Mouse (Mus musculus): ENCODE measurements around the gene Olfr652. TPM values are rescaled to one million over a fixed set of nuclear protein-coding genes. Genes with fewer than 3 reads are reported as not detected.
A peak's percentile ranks its signal among the peaks of the same experiment; 100 is the strongest.

The Olfr652 gene
- total RNA-seq (2021), result not detected
- long read RNA-seq, experiment 1, result 0 reads
- long read RNA-seq, experiment 2, result 0 reads

DNA sequence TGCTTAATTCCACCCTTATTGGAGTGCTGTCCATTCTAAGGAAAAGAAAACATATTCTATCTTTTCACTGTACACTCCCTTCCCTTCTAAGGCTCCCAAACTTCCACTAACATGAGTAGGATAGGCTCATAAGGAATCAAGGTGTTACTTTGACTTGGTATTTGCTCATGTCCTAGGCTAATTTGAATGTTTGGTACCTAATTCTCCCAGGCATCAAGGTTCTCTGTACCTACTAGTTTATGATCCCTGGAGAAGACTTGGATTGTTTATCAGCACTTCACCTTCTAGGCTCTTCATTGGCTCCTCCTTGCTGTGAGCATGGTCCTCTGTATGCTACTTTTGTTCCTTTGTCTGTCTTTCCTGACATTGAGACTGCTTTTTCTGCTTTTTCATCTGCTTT, at the start of gene Olfr652:
Gene Olfr652, plus strand, starts transcription at position 301 of the 400 bp plus-strand sequence.
- Histone ChIP-seq H3K27ac (no peak within 1 kb of the TSS), H3K4me3 (no peak within 1 kb of the TSS)
- no peak for DNase-seq (ENCODE audit: low spot score in 2 of 2)
- TF ChIP-seq CTCF (conservative IDR thresholded peaks at IDR 0.05), result no peak

- Histone ChIP-seq H3K4me3 (no peak within 1 kb of the TSS), H3K27ac (no peak within 1 kb of the TSS)
- no peak for TF ChIP-seq CTCF (conservative IDR thresholded peaks at IDR 0.05)
- DNase-seq (ENCODE audit: low spot score in 2 of 2), result no peak
Observed at GRCm38 (mm10) chr7:104549833-104550232, 10.9 kb upstream of the Olfr652 start, which contains the start of gene Olfr651. Olfr651 (plus strand) TSS chr7:104550133.

DNA sequence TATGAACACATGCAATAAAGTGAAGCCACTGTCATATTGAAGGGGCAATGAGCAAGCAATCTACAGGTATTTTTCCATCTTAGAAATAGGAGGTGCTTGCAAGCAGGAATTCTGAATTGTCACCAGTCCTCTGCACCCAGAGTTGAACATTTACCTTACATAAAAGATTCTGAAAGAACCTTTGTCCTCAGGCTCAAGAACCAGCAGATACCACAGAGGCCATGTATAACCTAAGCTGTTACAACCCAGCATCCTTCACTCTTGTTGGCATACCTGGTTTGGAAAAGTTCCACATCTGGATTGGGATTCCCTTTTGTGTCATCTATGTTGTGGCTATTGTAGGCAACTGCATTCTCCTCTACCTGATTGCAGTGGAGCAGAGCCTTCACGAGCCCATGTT, 8.0 kb upstream of the Olfr652 start:
- H3K27ac ChIP-seq, result no peak overlapping the region
- TF ChIP-seq CTCF (conservative IDR thresholded peaks at IDR 0.05), result no peak
- DNase-seq (ENCODE audit: low spot score in 2 of 2), result no peak
- no peak overlapping the region for H3K4me3 ChIP-seq

- Histone ChIP-seq H3K27ac (no peak within 1 kb of the TSS), H3K4me3 (no peak within 1 kb of the TSS)
- no peak for TF ChIP-seq CTCF (conservative IDR thresholded peaks at IDR 0.05)
- DNase-seq (ENCODE audit: low spot score in 2 of 2), result no peak
Observed at GRCm38 (mm10) chr7:104577014-104577413, 16.3 kb downstream of the Olfr652 start, which contains the start of gene Olfr653. Olfr653 (plus strand) TSS chr7:104577314.

DNA sequence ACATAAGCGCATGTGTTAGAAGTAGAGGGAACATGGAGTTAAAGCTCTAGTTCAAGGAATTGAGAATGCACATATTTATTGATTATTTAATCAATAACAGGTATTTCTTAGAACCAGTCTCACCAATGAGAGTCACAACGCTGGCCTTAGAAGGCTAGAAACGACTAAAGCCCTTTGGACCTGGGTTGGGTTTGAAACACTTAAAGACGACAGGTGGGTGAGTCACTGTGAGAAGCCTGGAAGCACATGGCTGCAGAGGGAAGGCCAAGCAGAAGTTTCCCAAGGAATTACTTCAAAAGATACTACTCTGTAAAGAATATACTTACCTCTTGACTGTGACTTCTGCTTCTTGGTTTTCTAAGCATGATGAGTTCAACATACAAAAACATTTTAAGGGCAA, 20.1 kb downstream of the Olfr652 start:
- Histone ChIP-seq H3K27ac (no peak overlapping the region), H3K4me3 (no peak overlapping the region)
- no peak for DNase-seq (ENCODE audit: low spot score in 2 of 2)
- TF ChIP-seq CTCF (conservative IDR thresholded peaks at IDR 0.05), result no peak

DNA sequence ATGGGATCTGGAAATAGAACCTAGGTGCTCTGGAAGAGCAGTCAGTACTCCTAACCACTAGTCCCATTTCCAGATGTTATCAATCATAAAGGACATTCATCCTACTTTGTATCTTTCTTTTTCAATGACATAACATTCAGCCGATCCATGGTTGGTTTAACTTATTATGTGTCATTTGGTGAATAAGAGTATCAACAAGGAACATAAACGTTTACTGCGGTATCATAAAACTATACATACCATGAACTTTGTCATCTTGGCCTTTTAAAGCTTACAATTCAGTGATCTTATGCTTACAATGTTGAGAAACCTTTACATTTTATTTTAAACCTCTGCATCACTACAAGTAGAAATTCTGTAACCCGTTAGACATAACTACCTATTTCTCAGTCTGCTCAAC, 20.7 kb downstream of the Olfr652 start:
- no peak overlapping the region for H3K27ac ChIP-seq

GRCm38 (mm10) chr7:104586725-104587124, 26.0 kb downstream of the Olfr652 start, which contains the start of gene Olfr654:
Olfr654 (plus strand) TSS chr7:104587025.
- TF ChIP-seq CTCF (conservative IDR thresholded peaks at IDR 0.05), result no peak
- Histone ChIP-seq H3K4me3 (no peak within 1 kb of the TSS), H3K27ac (no peak within 1 kb of the TSS)
- DNase-seq (ENCODE audit: low spot score in 2 of 2), result no peak

More for the DNA sequence above, 20.7 kb downstream of the Olfr652 start:
- no peak for DNase-seq (ENCODE audit: low spot score in 2 of 2)
- TF ChIP-seq CTCF (conservative IDR thresholded peaks at IDR 0.05), result no peak
- no peak overlapping the region for H3K4me3 ChIP-seq

DNA sequence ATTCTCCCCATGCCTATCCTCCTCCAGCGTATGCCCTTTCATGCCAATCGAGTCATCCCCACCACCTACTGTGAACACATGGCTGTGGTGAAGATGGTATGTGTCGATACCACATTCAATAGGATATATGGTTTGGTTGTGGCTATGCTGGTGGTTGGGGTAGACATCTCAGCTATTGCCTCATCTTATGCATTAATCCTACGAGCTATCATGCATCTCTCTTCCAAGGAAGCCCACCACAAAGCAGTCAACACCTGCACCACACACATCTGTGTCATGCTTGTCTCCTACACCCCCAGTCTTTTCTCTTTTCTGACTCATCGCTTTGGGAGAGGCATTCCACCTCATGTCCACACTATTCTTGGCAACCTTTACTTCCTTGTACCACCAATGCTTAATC, 27.6 kb downstream of the Olfr652 start:
- Histone ChIP-seq H3K27ac (no peak overlapping the region), H3K4me3 (no peak overlapping the region)
- TF ChIP-seq CTCF (conservative IDR thresholded peaks at IDR 0.05), result no peak
- DNase-seq (ENCODE audit: low spot score in 2 of 2), result no peak

DNA sequence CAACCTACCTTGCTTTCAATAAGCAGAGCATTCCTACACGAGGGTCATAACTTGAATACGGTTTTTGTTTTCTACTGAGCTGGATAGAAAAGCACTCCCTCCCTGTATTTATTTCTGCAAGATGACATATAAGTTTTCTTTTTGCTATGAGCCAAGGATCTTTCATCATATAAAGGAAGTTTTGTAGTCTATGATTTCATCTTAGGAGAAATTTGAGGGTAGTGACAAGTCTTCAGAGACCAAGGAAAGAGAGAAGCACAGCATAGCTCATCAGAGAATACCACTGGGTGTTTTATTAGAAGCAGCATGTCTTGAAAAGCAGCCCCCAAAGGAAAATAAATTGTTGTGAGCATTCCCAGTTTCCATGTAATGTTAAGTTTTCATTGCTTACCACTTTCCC, 41.0 kb downstream of the Olfr652 start, which contains the start of gene Olfr655:
Gene Olfr655, minus strand, starts transcription at position 101 of the 400 bp plus-strand sequence.
- H3K4me3 ChIP-seq, result no peak within 1 kb of the TSS
- TF ChIP-seq CTCF (conservative IDR thresholded peaks at IDR 0.05), result no peak
- no peak for DNase-seq (ENCODE audit: low spot score in 2 of 2)
- H3K27ac ChIP-seq, result no peak within 1 kb of the TSS

DNA sequence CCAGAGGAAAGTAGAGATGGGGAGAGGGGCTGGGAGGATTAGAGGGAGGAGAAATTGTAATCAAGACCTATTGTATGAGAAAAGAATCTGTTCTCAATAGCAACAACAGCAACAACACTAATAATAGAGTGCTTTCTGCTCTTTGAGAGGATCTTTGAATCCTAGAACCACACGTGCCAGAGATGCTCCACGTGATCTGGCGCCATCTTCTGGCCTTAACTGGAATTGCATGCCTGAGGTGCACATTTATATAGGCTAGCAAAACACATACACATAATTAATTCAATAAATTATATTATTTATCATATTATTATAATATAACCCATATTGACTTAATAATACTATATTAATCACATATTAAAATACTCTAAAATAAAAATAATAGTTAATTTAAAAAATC, 42.5 kb downstream of the Olfr652 start:
- Histone ChIP-seq H3K27ac (no peak overlapping the region), H3K4me3 (no peak overlapping the region)
- DNase-seq (ENCODE audit: low spot score in 2 of 2), result no peak
- peak; percentile 65 for TF ChIP-seq CTCF (conservative IDR thresholded peaks at IDR 0.05)

DNA sequence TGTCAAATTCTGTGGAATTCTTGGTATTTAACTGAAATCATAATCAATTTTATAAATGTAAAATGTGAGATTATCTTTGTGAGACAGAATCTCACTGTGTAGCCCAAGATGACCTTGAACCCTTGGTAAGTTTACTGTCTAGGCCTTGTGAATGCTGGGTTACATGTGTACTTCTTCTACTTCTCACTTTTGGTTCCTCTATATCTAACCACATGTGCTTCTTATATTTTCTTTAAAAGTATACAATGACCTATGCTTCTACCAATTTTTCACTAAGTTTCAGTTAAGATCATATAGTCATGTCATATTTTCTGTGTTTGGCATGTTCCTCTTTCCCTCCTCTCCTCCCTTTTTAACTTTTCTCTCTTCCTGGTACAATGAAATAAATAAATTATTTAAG, 44.0 kb downstream of the Olfr652 start:
- Histone ChIP-seq H3K27ac (no peak overlapping the region), H3K4me3 (no peak overlapping the region)
- DNase-seq (ENCODE audit: low spot score in 2 of 2), result no peak
- TF ChIP-seq CTCF (conservative IDR thresholded peaks at IDR 0.05), result no peak

DNA sequence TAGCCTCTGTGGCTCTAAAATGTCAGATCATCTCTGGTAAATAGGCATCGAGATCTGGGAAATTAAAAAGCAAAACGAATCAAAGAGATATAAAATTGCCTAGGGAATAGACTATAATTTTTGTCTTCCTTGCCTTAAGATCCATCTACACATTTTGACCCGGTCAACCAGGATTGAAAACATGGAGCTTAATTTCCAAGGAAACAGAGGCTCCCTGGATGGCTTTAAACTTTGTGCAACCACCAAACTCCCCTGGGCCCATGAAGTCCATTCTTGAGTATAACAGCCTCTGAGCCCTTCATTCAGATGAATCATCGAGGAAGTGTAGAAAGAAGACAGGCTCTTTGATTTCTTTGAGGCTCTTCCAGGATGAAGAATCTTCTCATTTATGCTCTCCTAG, 53.0 kb downstream of the Olfr652 start, which contains the start of gene Olfr656:
Gene Olfr656, plus strand, starts transcription at position 301 of the 400 bp plus-strand sequence.
- no peak for DNase-seq (ENCODE audit: low spot score in 2 of 2)
- Histone ChIP-seq H3K27ac (no peak within 1 kb of the TSS), H3K4me3 (no peak within 1 kb of the TSS)
- no peak for TF ChIP-seq CTCF (conservative IDR thresholded peaks at IDR 0.05)

Other genes starting within 250 kb of the Olfr652 start
- 1 to 10 TPM; 2.5 to 2.9 TPM for gene Trim12a, start 245.4 kb upstream of the Olfr652 start, total RNA-seq (2021)
- not detected for gene Trim34b, start 231.4 kb upstream of the Olfr652 start, total RNA-seq (2021)
- 1 to 10 TPM; 1.5 to 2.1 TPM for gene Trim12c, start 207.5 kb upstream of the Olfr652 start, total RNA-seq (2021)
- gene Trim30b, start 191.0 kb upstream of the Olfr652 start, total RNA-seq (2021), result not detected
- gene Trim30c, start 160.1 kb upstream of the Olfr652 start, total RNA-seq (2021), result not detected
- 1 to 10 TPM in 1 of 2 experiments, under 1 TPM in 1; 0.64 to 1.1 TPM for gene Trim30a, start 95.7 kb upstream of the Olfr652 start, total RNA-seq (2021)
- under 1 TPM; 0.33 to 0.34 TPM for gene Trim30d, start 53.1 kb upstream of the Olfr652 start, total RNA-seq (2021)
- gene Olfr651, start 10.8 kb upstream of the Olfr652 start, total RNA-seq (2021), result not detected
- not detected for gene Olfr653, start 16.4 kb downstream of the Olfr652 start, total RNA-seq (2021)
- gene Olfr654, start 26.1 kb downstream of the Olfr652 start, total RNA-seq (2021), result not detected
- not detected for gene Olfr655, start 40.9 kb downstream of the Olfr652 start, total RNA-seq (2021)
- gene Olfr656, start 53.1 kb downstream of the Olfr652 start, total RNA-seq (2021), result not detected
- gene Olfr657, start 63.9 kb downstream of the Olfr652 start, total RNA-seq (2021), result not detected
- not detected for gene Olfr658, start 86.4 kb downstream of the Olfr652 start, total RNA-seq (2021)
- gene Olfr659, start 105.9 kb downstream of the Olfr652 start, total RNA-seq (2021), result not detected
- not detected for gene Olfr661, start 125.6 kb downstream of the Olfr652 start, total RNA-seq (2021)
- gene Usp17le, start 216.6 kb downstream of the Olfr652 start, total RNA-seq (2021), result not detected

All from layer of hippocampus, adult 2 months (tissue).